Mouse (Mus musculus) bone marrow macrophage, adult 2 months (primary cell): Measurements from ENCODE around the gene Smarcd3.

Source experiments
- CTCF ChIP-seq: IDR thresholded peaks from 2 replicates; pipeline ENCODE4 v1.5.1; 2012; ENCODE audit warnings: low read depth, mild to moderate bottlenecking, low read length, moderate library complexity
- POLR2A ChIP-seq: IDR thresholded peaks from 2 replicates; pipeline ENCODE4 v1.6.1; 2012; ENCODE audit warnings: mild to moderate bottlenecking, low read depth, low read length, borderline replicate concordance

GRCm38 (mm10) chr5:24594346-24594745 is 29.9 kb downstream of the Smarcd3 start:
- TF ChIP-seq CTCF (no peak), POLR2A (no peak)
